Mouse (Mus musculus) heart, postnatal 0 days (tissue): ENCODE data around the gene Gsta4.

ENCODE experiments used
- CTCF ChIP-seq: IDR thresholded peaks from 2 replicates; pipeline ENCODE4 v1.5.1; 2016; ENCODE audit warnings: antibody characterized with exemption, control low read depth, low read depth
- EP300 ChIP-seq: IDR thresholded peaks from 2 replicates; pipeline ENCODE4 v1.6.1; 2016; ENCODE audit warnings: antibody characterized with exemption, low read depth

- no peak for TF ChIP-seq CTCF
- TF ChIP-seq EP300: no peak
These were observed 40.0 kb downstream of the Gsta4 start for GRCm38 (mm10) chr9:78222616-78223015.
